Mouse (Mus musculus): ENCODE data around the gene Tmem161a.

GRCm38 (mm10) chr8:70181903-70182252 lies 9.7 kb downstream of the Tmem161a start:
- TF ChIP-seq CTCF (IDR thresholded peaks at IDR 0.05; ENCODE audit: low read depth), result no peak
- no peak for TF ChIP-seq EP300 (IDR thresholded peaks at IDR 0.05; ENCODE audit: low read depth)

Data from heart, postnatal 0 days (tissue).